Mouse (Mus musculus): ENCODE measurements around the gene Tubgcp3. TPM values are rescaled to one million over a fixed set of nuclear protein-coding genes. Genes with fewer than 3 reads are reported as not detected.

Gene Tubgcp3
- total and polyA plus RNA-seq, 2 experiments from 2014 or later: 14.2 to 48.8 TPM

- Histone ChIP-seq H3K27ac (ENCODE audit: low read depth) (no peak overlapping the region), H3K9ac (replicated peaks; ENCODE audit: low read depth, low read length) (no peak overlapping the region), H3K9me3 (replicated peaks; ENCODE audit: control insufficient read depth, low read length) (no peaks in the 10 kb centered on the region), H3K36me3 (replicated peaks; ENCODE audit: control insufficient read depth, insufficient read depth, low read length) (no peaks in the 10 kb centered on the region), H3K4me1 (ENCODE audit: control insufficient read depth, insufficient read depth) (no peaks in the 10 kb centered on the region), H3K4me3 (ENCODE audit: low read depth, low read length) (no peak overlapping the region), H3K4me2 (ENCODE audit: low read depth, low read length) (no peak overlapping the region), H3K27me3 (ENCODE audit: control insufficient read depth, insufficient read depth, low read length) (peaks cover 15% of the 10 kb centered on the region; the same call in 1 of the 2 replicates)
- WGBS: 68% methylated on average over 6 of the region's 6 CpGs
- DNase-seq (ENCODE audit: low spot score) (no peak), ATAC-seq (ENCODE audit: insufficient read depth, low read depth) (no peak)
- no peak for TF ChIP-seq CTCF (IDR thresholded peaks at IDR 0.05; ENCODE audit: low read depth)
- no peak for TF ChIP-seq EP300 (IDR thresholded peaks at IDR 0.05; ENCODE audit: low read depth)
Measured at GRCm38 (mm10) chr8:12576739-12577138, 95.3 kb downstream of the Tubgcp3 start.

- Histone ChIP-seq H3K4me3 (ENCODE audit: low read depth, low read length) (no peak overlapping the region), H3K9me3 (replicated peaks; ENCODE audit: control insufficient read depth, low read length) (no peaks in the 10 kb centered on the region), H3K27ac (ENCODE audit: low read depth) (no peak overlapping the region), H3K27me3 (ENCODE audit: control insufficient read depth, insufficient read depth, low read length) (peaks cover 15% of the 10 kb centered on the region; the same call in 1 of the 2 replicates), H3K4me2 (ENCODE audit: low read depth, low read length) (no peak overlapping the region), H3K36me3 (replicated peaks; ENCODE audit: control insufficient read depth, insufficient read depth, low read length) (no peaks in the 10 kb centered on the region), H3K9ac (replicated peaks; ENCODE audit: low read depth, low read length) (no peak overlapping the region), H3K4me1 (ENCODE audit: control insufficient read depth, insufficient read depth) (no peaks in the 10 kb centered on the region)
- no peak for TF ChIP-seq EP300 (IDR thresholded peaks at IDR 0.05; ENCODE audit: low read depth)
- TF ChIP-seq CTCF (IDR thresholded peaks at IDR 0.05; ENCODE audit: low read depth): no peak
- WGBS: 54% methylated on average over 5 of the region's 5 CpGs
- ATAC-seq (ENCODE audit: insufficient read depth, low read depth): no peak
- DNase-seq (ENCODE audit: low spot score): no peak
Measured at GRCm38 (mm10) chr8:12576003-12576402, 96.0 kb downstream of the Tubgcp3 start.

GRCm38 (mm10) chr8:12572814-12573534 lies 99.1 kb downstream of the Tubgcp3 start, which contains the start of gene Spaca7:
Gene Spaca7 (plus strand): TSS chr8:12573029.
- 42% methylated on average over 14 of the region's 14 CpGs for WGBS
- H3K4me1 ChIP-seq (ENCODE audit: control insufficient read depth, insufficient read depth): no peaks in the 10 kb centered on the region
- no peaks in the 10 kb centered on the region for H3K9me3 ChIP-seq (replicated peaks; ENCODE audit: control insufficient read depth, low read length)
- TF ChIP-seq EP300 (IDR thresholded peaks at IDR 0.05; ENCODE audit: low read depth): no peak
- no peak for TF ChIP-seq CTCF (IDR thresholded peaks at IDR 0.05; ENCODE audit: low read depth)
- no peak within 1 kb of the TSS for H3K4me2 ChIP-seq (ENCODE audit: low read depth, low read length)
- no peak within 1 kb of the TSS for H3K9ac ChIP-seq (replicated peaks; ENCODE audit: low read depth, low read length)
- no peak for DNase-seq (ENCODE audit: low spot score)
- ATAC-seq (ENCODE audit: insufficient read depth, low read depth): no peak
- no peak within 1 kb of the TSS for H3K4me3 ChIP-seq (ENCODE audit: low read depth, low read length)
- no peak within 1 kb of the TSS for H3K27ac ChIP-seq (ENCODE audit: low read depth)
- H3K36me3 ChIP-seq (replicated peaks; ENCODE audit: control insufficient read depth, insufficient read depth, low read length): no peaks in the 10 kb centered on the region
- peaks cover 15% of the 10 kb centered on the region; the same call in 1 of the 2 replicates for H3K27me3 ChIP-seq (ENCODE audit: control insufficient read depth, insufficient read depth, low read length)

- H3K4me3 ChIP-seq (ENCODE audit: low read depth, low read length): no peak overlapping the region
- no peaks in the 10 kb centered on the region for H3K4me1 ChIP-seq (ENCODE audit: control insufficient read depth, insufficient read depth)
- ATAC-seq (ENCODE audit: insufficient read depth, low read depth): no peak
- H3K27me3 ChIP-seq (ENCODE audit: control insufficient read depth, insufficient read depth, low read length): peaks cover 29% of the 10 kb centered on the region
- H3K9ac ChIP-seq (replicated peaks; ENCODE audit: low read depth, low read length): no peak overlapping the region
- DNase-seq (ENCODE audit: low spot score): no peak
- H3K36me3 ChIP-seq (replicated peaks; ENCODE audit: control insufficient read depth, insufficient read depth, low read length): no peaks in the 10 kb centered on the region
- no peak overlapping the region for H3K4me2 ChIP-seq (ENCODE audit: low read depth, low read length)
- H3K9me3 ChIP-seq (replicated peaks; ENCODE audit: control insufficient read depth, low read length): no peaks in the 10 kb centered on the region
- TF ChIP-seq CTCF (IDR thresholded peaks at IDR 0.05; ENCODE audit: low read depth) (no peak), EP300 (IDR thresholded peaks at IDR 0.05; ENCODE audit: low read depth) (no peak)
- 49% methylated on average over 7 of the region's 7 CpGs for WGBS
- H3K27ac ChIP-seq (ENCODE audit: low read depth): no peak overlapping the region
Measured at GRCm38 (mm10) chr8:12566509-12566908, 105.5 kb downstream of the Tubgcp3 start.

- H3K36me3 ChIP-seq (replicated peaks; ENCODE audit: control insufficient read depth, insufficient read depth, low read length): no peaks in the 10 kb centered on the region
- no peak overlapping the region for H3K4me2 ChIP-seq (ENCODE audit: low read depth, low read length)
- ATAC-seq (ENCODE audit: insufficient read depth, low read depth) (no peak), DNase-seq (ENCODE audit: low spot score) (no peak)
- WGBS: 63% methylated on average over 10 of the region's 10 CpGs
- no peaks in the 10 kb centered on the region for H3K9me3 ChIP-seq (replicated peaks; ENCODE audit: control insufficient read depth, low read length)
- H3K9ac ChIP-seq (replicated peaks; ENCODE audit: low read depth, low read length): no peak overlapping the region
- H3K27me3 ChIP-seq (ENCODE audit: control insufficient read depth, insufficient read depth, low read length): peaks cover 30% of the 10 kb centered on the region
- TF ChIP-seq EP300 (IDR thresholded peaks at IDR 0.05; ENCODE audit: low read depth) (no peak), CTCF (IDR thresholded peaks at IDR 0.05; ENCODE audit: low read depth) (no peak)
- no peaks in the 10 kb centered on the region for H3K4me1 ChIP-seq (ENCODE audit: control insufficient read depth, insufficient read depth)
- no peak overlapping the region for H3K27ac ChIP-seq (ENCODE audit: low read depth)
- no peak overlapping the region for H3K4me3 ChIP-seq (ENCODE audit: low read depth, low read length)
Measured at GRCm38 (mm10) chr8:12565488-12565887, 106.6 kb downstream of the Tubgcp3 start.

GRCm38 (mm10) chr8:12564307-12564706 lies 107.7 kb downstream of the Tubgcp3 start:
- no peak overlapping the region for H3K27ac ChIP-seq (ENCODE audit: low read depth)
- WGBS: 4% methylated on average over 4 of the region's 4 CpGs
- peak; percentile 43 for DNase-seq (ENCODE audit: low spot score)
- H3K4me3 ChIP-seq (ENCODE audit: low read depth, low read length): no peak overlapping the region
- no peak for TF ChIP-seq EP300 (IDR thresholded peaks at IDR 0.05; ENCODE audit: low read depth)
- peak; percentile 85 for TF ChIP-seq CTCF (IDR thresholded peaks at IDR 0.05; ENCODE audit: low read depth)
- peaks cover 34% of the 10 kb centered on the region for H3K27me3 ChIP-seq (ENCODE audit: control insufficient read depth, insufficient read depth, low read length)
- no peak for ATAC-seq (ENCODE audit: insufficient read depth, low read depth)
- no peaks in the 10 kb centered on the region for H3K9me3 ChIP-seq (replicated peaks; ENCODE audit: control insufficient read depth, low read length)
- no peaks in the 10 kb centered on the region for H3K4me1 ChIP-seq (ENCODE audit: control insufficient read depth, insufficient read depth)
- no peaks in the 10 kb centered on the region for H3K36me3 ChIP-seq (replicated peaks; ENCODE audit: control insufficient read depth, insufficient read depth, low read length)
- H3K4me2 ChIP-seq (ENCODE audit: low read depth, low read length): no peak overlapping the region
- no peak overlapping the region for H3K9ac ChIP-seq (replicated peaks; ENCODE audit: low read depth, low read length)

Small RNA genes lying within 50 kb of the gene (microRNA-seq; reads per million reads assigned to microRNA genes)
- gene Gm26483: not detected

Other genes with a start within 250 kb of the Tubgcp3 start
- gene Spaca7, start 99.2 kb downstream of the Tubgcp3 start, total RNA-seq (2014; rRNA removed; ENCODE audit: low replicate concordance): not detected in 2 replicates
- gene Spaca7, start 99.2 kb downstream of the Tubgcp3 start, polyA plus RNA-seq (2015; fragmentation: Nextera tagmentation; extraction: Ambion mirVana): not detected in 2 replicates
- gene Atp11a, start 84.8 kb upstream of the Tubgcp3 start, total RNA-seq (2014; rRNA removed; ENCODE audit: low replicate concordance): 77.4 and 81.7 TPM in 2 replicates
- gene Atp11a, start 84.8 kb upstream of the Tubgcp3 start, polyA plus RNA-seq (2015; fragmentation: Nextera tagmentation; extraction: Ambion mirVana): 8.4 and 10.5 TPM in 2 replicates
- 22.1 and 22.9 TPM in 2 replicates for gene Mcf2l, start 201.6 kb upstream of the Tubgcp3 start, total RNA-seq (2014; rRNA removed; ENCODE audit: low replicate concordance)
- 6.6 and 7.5 TPM in 2 replicates for gene Mcf2l, start 201.6 kb upstream of the Tubgcp3 start, polyA plus RNA-seq (2015; fragmentation: Nextera tagmentation; extraction: Ambion mirVana)

All from heart, postnatal 0 days (tissue).